Mouse (Mus musculus) forebrain, postnatal 0 days (tissue): ENCODE data around the gene Tpcn2. TPM values are rescaled to one million over a fixed set of nuclear protein-coding genes. Genes with fewer than 3 reads are reported as not detected.

Experiments
- ATAC-seq: fragments of 200-750 bp; cut with Nextera tagmentation; 2 replicates; pipeline ENCODE4 v1.8.0; 2017; ENCODE audit warnings: mild to moderate bottlenecking, moderate library complexity
- DNase-seq: peaks from one replicate; pipeline ENCODE4 v3.0.0-alpha.2; 2015
- H3K27ac ChIP-seq: fragments of 300-500 bp; sonication (generic); 2 replicates; pipeline ENCODE4 v1.5.1; 2014; ENCODE audit warnings: low read depth, mild to moderate bottlenecking, antibody characterized with exemption, low read length, moderate library complexity, mixed read lengths
- H3K27me3 ChIP-seq: fragments of 300-500 bp; sonication (generic); 2 replicates; pipeline ENCODE4 v1.6.1; 2014; ENCODE audit warnings: mild to moderate bottlenecking, low read length, mixed read lengths; ENCODE audit not compliant: insufficient read depth
- H3K36me3 ChIP-seq: fragments of 300-500 bp; sonication (generic); 2 replicates; pipeline ENCODE4 v1.6.1; 2014; ENCODE audit warnings: mild to moderate bottlenecking, moderate library complexity; ENCODE audit not compliant: insufficient read depth
- H3K4me1 ChIP-seq: fragments of 300-500 bp; sonication (generic); 2 replicates; pipeline ENCODE4 v1.6.1; 2014; ENCODE audit warnings: antibody characterized with exemption; ENCODE audit not compliant: insufficient read depth
- H3K4me2 ChIP-seq: fragments of 300-500 bp; sonication (generic); 2 replicates; pipeline ENCODE4 v1.6.1; 2014; ENCODE audit warnings: low read depth, mild to moderate bottlenecking, moderate library complexity
- H3K4me3 ChIP-seq: fragments of 300-500 bp; sonication (generic); 2 replicates; pipeline ENCODE4 v1.5.1; 2014; ENCODE audit warnings: low read depth, low read length, mixed read lengths
- H3K9ac ChIP-seq: fragments of 300-500 bp; sonication (generic); 2 replicates; pipeline ENCODE4 v1.6.1; 2014; ENCODE audit warnings: mild to moderate bottlenecking
- H3K9me3 ChIP-seq: fragments of 300-500 bp; sonication (generic); 2 replicates; pipeline ENCODE4 v1.6.1; 2016; ENCODE audit warnings: low read length
- CTCF ChIP-seq: sonication (generic); IDR thresholded peaks from 2 replicates; pipeline ENCODE4 v1.5.1; 2016; ENCODE audit warnings: antibody characterized with exemption, control low read depth, low read depth
- WGBS: fragments of 180-500 bp; shearing (Covaris S2); extraction: QIAGEN DNeasy Blood & Tissue Kit; methylation state at CpG from one replicate; pipeline ENCODE4 v1.1.7; 2014; 5-methylcytosine and 5-hydroxymethylcytosine counted together
- polyA plus RNA-seq: library from polyadenylated mRNA; unstranded; fragments of >200 nt; fragmentation: Nextera tagmentation; extraction: Ambion mirVana; gene quantifications from 2 replicates; pipeline ENCODE4 v1.2.1, GENCODE M21; 2015
- total RNA-seq: library from RNA; depleted of rRNA; stranded (reverse); fragments of >200 nt; gene quantifications from 2 replicates; pipeline ENCODE4 v1.2.3, GENCODE M21; 2014

Gene Tpcn2
- total and polyA plus RNA-seq, 2 experiments from 2014 or later: 1.3 to 2.5 TPM

DNA sequence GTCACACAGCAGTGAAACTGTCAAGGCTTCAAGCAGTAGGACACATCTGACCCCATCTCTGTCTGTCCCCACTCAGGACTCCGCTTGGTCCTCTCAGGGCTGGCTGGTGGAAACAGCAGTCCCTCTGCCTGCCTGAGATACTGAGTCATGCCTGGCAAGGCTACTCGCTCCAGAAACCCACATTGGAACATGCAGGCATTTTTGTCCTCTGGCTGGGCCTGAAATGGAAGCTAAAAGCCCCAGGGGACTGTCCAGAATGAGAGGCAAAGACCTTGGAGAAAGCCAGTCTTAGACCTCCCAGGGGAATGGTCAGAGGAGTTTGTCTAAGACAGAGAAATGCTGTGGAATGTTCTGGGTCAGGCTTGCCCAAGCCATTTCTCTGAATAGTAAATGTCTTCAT lies 17.8 kb downstream of the Tpcn2 start:
- no peak for TF ChIP-seq CTCF
- no peaks in the 10 kb centered on the region for H3K9me3 ChIP-seq
- WGBS: 88% methylated on average over 2 of the region's 2 CpGs
- no peak overlapping the region for H3K9ac ChIP-seq
- H3K36me3 ChIP-seq: peaks cover 3% of the 10 kb centered on the region; the same call in 1 of the 2 replicates
- H3K4me2 ChIP-seq: no peak overlapping the region
- ATAC-seq (no peak), DNase-seq (no peak)
- H3K4me1 ChIP-seq: no peaks in the 10 kb centered on the region
- H3K27ac ChIP-seq: no peak overlapping the region
- H3K27me3 ChIP-seq: no peaks in the 10 kb centered on the region
- no peak overlapping the region for H3K4me3 ChIP-seq

- no peak overlapping the region for H3K9ac ChIP-seq
- 93% methylated on average over 9 of the region's 9 CpGs for WGBS
- no peak overlapping the region for H3K4me2 ChIP-seq
- no peaks in the 10 kb centered on the region for H3K27me3 ChIP-seq
- no peaks in the 10 kb centered on the region for H3K9me3 ChIP-seq
- H3K4me3 ChIP-seq: no peak overlapping the region
- H3K27ac ChIP-seq: no peak overlapping the region
- no peak for TF ChIP-seq CTCF
- H3K4me1 ChIP-seq: no peaks in the 10 kb centered on the region
- no peak for DNase-seq
- ATAC-seq: no peak
- H3K36me3 ChIP-seq: no peaks in the 10 kb centered on the region
These were observed 19.6 kb downstream of the Tpcn2 start for GRCm38 (mm10) chr7:145264202-145264601.

GRCm38 (mm10) chr7:145256092-145256491 lies 27.7 kb downstream of the Tpcn2 start:
- H3K27me3 ChIP-seq: no peaks in the 10 kb centered on the region
- no peak overlapping the region for H3K9ac ChIP-seq
- no peaks in the 10 kb centered on the region for H3K4me1 ChIP-seq
- no peaks in the 10 kb centered on the region for H3K9me3 ChIP-seq
- no peak for TF ChIP-seq CTCF
- DNase-seq: no peak
- WGBS: 95% methylated on average over 1 of the region's 1 CpGs
- no peak overlapping the region for H3K4me3 ChIP-seq
- H3K27ac ChIP-seq: no peak overlapping the region
- no peak for ATAC-seq
- H3K4me2 ChIP-seq: no peak overlapping the region
- no peaks in the 10 kb centered on the region for H3K36me3 ChIP-seq

GRCm38 (mm10) chr7:145253986-145254630 lies 29.7 kb downstream of the Tpcn2 start:
- 73% methylated on average over 3 of the region's 3 CpGs for WGBS
- Histone ChIP-seq H3K9me3 (no peaks in the 10 kb centered on the region), H3K27me3 (no peaks in the 10 kb centered on the region), H3K27ac (no peak overlapping the region), H3K36me3 (no peaks in the 10 kb centered on the region), H3K9ac (no peak overlapping the region), H3K4me2 (no peak overlapping the region), H3K4me1 (no peaks in the 10 kb centered on the region), H3K4me3 (no peak overlapping the region)
- DNase-seq (no peak), ATAC-seq (no peak)
- no peak for TF ChIP-seq CTCF

- Histone ChIP-seq H3K27me3 (no peaks in the 10 kb centered on the region), H3K27ac (no peak overlapping the region), H3K9me3 (no peaks in the 10 kb centered on the region), H3K4me1 (no peaks in the 10 kb centered on the region), H3K4me3 (no peak overlapping the region), H3K36me3 (no peaks in the 10 kb centered on the region), H3K4me2 (no peak overlapping the region), H3K9ac (no peak overlapping the region)
- WGBS: 25% methylated on average over 8 of the region's 8 CpGs
- peak; percentile 78 for TF ChIP-seq CTCF
- DNase-seq (peak; percentile 77), ATAC-seq (peak; percentile 85)
These were observed 30.9 kb downstream of the Tpcn2 start for GRCm38 (mm10) chr7:145252715-145253476.

GRCm38 (mm10) chr7:145250225-145250624 lies 33.6 kb downstream of the Tpcn2 start:
- Histone ChIP-seq H3K4me2 (no peak overlapping the region), H3K4me1 (no peaks in the 10 kb centered on the region), H3K9ac (no peak overlapping the region), H3K9me3 (no peaks in the 10 kb centered on the region), H3K27ac (no peak overlapping the region), H3K36me3 (no peaks in the 10 kb centered on the region), H3K4me3 (no peak overlapping the region), H3K27me3 (no peaks in the 10 kb centered on the region)
- no peak for DNase-seq
- no peak for TF ChIP-seq CTCF
- no peak for ATAC-seq
- 71% methylated on average over 9 of the region's 9 CpGs for WGBS

DNA sequence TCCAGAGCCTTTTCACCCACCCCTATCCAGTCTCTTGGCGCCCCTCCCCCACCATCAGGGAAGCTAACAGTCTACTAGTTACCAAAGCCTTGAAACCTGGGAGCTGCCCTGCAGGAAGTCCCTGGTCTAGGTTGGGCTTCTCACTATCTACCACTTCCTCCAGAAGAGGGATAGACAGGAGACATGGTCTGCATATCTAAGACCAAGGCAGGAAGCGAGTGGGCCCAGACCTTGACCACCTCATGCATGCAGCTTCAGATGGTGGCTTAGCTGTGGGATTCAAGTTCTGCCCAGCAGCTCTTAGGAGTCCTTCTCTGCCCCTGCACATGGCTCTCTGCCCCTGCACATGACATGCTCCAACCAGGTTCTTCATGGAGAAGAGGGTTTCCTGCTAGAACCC lies 34.9 kb downstream of the Tpcn2 start:
- H3K9me3 ChIP-seq: no peaks in the 10 kb centered on the region
- no peaks in the 10 kb centered on the region for H3K36me3 ChIP-seq
- no peaks in the 10 kb centered on the region for H3K4me1 ChIP-seq
- no peak for ATAC-seq
- H3K4me2 ChIP-seq: no peak overlapping the region
- no peak for TF ChIP-seq CTCF
- 78% methylated on average over 2 of the region's 2 CpGs for WGBS
- no peak for DNase-seq
- H3K27ac ChIP-seq: no peak overlapping the region
- H3K9ac ChIP-seq: no peak overlapping the region
- no peaks in the 10 kb centered on the region for H3K27me3 ChIP-seq
- no peak overlapping the region for H3K4me3 ChIP-seq
